Mouse (Mus musculus) neutrophil, adult 5-6 weeks (primary cell): ENCODE measurements around the gene Hypm. TPM values are rescaled to one million over a fixed set of nuclear protein-coding genes. Genes with fewer than 3 reads are reported as not detected.

ENCODE experiments used
- ATAC-seq: fragments of 151-379, 151-347 bp; 2 replicates; pipeline ENCODE4 v1.8.0; 2017; ENCODE audit warnings: mild to moderate bottlenecking, moderate TSS enrichment; ENCODE audit not compliant: insufficient number of reproducible peaks, poor library complexity, low FRiP score, severe bottlenecking; ENCODE audit errors: extremely low read depth
- total RNA-seq: library from RNA; stranded (forward); fragments of 200-1000 nt; gene quantifications from 2 replicates; pipeline ENCODE4 v1.2.3, GENCODE M21; 2017

Gene Hypm
- total RNA-seq = not detected in 2 replicates

DNA sequence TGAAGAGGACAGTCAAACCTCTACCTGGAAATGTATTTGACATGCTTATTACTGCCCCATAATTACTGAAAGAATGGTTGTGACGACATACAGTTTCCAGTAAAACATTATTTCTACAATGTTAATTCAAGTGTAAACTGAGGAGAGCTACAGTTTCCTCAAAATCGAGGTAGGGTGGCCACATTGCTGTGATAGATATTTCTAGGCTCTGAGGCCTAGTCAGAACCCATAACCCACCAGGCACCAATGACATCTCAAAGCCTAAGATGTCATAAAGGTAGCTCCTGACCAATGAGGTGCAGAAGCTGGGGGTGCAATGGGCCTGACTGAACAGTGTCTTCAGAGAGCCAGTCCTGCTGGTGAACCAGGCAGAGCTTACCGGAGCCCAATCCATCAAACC lies at the start of gene Hypm:
Gene Hypm (plus strand): TSS at position 301 of the 400 bp plus-strand sequence.
- no peak for ATAC-seq

DNA sequence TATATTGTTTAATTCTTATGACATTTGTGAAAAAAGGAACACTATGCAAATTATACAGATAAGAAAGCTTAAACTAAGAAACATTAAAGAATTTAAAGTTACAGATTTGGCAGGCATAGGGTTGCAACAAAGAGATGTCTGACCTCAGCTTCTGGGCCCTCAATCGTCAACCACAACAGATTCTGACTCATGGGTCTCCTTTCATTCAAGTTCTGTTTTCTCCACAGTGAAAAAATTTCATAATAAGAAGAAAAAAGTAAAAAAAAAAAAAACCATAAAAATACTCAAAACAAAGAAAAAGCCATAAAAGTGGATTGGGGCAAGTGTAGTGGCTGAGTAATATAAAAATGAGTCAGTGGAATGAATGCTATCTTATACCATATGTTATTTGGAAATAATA lies 36.6 kb upstream of the Hypm start:
- ATAC-seq = no peak

DNA sequence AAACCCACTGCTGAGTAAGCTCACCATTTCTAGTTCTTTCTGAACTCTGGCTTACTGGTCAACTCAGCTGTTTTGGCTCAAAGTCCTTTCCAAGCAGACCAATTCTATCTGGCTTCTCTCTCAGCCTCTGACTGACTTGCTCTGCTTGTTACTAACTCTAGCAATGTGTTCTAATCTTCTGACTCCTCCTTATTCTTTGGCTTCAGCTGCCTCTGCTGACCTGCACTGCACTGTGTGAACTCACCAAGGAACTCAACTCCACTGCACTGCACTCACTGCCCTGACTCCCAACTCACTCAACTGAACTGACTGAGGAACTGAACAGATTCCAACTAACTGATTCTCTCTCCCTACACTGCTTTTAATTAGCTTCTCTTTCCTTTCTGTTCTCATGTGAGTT lies 34.3 kb upstream of the Hypm start:
- ATAC-seq = no peak

DNA sequence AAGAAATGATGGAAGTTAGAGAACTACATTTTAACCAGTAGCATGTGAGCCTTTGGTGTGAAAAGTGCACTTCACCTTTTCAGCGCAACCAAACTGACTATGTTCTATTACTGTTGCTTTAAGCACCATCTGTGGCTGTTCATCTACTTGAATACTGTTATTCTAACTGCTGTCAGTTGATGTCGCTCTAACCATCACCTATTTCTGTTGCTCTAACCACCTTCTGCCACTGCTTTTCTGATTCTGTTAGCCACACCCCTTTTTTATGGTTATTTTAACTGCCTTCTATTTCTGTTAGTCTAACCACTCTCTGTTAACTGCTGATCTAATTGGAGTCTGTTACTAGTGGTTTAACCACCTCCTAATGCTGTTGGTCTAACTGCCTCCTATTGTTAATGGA lies 11.9 kb upstream of the Hypm start:
- ATAC-seq = no peak

DNA sequence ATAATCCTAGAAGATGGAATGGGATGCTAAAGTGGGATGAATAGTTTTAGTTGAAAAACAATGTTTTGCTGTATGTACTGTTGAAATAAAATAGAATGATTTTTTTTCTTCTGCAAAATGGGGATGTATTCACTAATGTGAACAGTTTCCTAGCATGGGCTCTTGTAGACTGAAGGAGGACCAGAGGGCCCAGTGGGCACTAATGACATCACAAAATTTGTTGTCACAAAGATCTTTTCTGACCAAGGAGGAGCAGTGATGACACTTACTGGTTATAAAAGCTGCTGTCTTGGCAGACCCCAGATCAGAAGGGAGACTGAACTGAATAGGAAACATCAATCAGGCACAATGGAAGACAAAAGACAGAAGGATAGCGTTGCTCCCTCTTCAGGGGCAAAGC lies 2.7 kb downstream of the Hypm start, which contains the start of gene H2al3:
Gene H2al3 (plus strand): TSS at position 301 of the 400 bp plus-strand sequence.
- ATAC-seq = no peak

DNA sequence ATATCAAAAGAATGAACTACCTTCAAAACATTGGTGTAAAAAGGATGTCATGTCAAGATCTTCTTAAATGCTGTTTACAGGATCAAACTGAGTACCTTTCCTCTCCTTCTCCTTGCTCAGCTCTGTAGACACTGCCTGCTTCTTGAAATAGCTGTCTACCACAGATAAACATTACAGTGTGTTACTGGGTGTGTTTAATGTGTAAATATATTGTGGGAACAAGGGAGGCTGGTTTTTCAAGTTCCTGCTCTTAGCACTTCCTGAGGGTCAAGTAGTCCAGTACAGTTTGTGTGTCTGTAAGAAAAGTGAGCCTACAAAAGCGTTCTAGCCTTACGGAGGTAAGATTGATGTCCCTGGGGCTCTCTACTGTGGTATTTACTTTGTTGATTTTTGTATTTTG lies 15.1 kb downstream of the Hypm start:
- no peak for ATAC-seq

DNA sequence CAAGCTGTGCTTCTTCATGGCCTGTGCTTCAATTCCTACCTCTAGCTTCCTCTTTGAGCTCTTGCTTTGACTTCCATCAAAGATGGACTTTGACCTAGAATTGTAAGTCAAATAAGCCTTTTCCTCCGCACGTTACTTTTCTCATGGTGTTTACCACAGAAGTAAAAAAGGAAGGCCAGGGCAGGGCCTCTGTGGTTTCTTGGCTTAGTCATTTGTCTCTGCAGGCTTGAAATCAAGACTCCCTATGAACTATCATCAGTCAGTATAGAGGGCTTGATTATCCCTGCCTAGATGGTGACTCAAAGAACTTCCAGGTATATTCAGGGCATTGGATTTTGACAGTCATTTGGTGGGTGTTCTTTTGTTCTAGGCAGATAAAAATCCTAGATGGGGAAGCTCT lies 28.8 kb downstream of the Hypm start:
- ATAC-seq = no peak

DNA sequence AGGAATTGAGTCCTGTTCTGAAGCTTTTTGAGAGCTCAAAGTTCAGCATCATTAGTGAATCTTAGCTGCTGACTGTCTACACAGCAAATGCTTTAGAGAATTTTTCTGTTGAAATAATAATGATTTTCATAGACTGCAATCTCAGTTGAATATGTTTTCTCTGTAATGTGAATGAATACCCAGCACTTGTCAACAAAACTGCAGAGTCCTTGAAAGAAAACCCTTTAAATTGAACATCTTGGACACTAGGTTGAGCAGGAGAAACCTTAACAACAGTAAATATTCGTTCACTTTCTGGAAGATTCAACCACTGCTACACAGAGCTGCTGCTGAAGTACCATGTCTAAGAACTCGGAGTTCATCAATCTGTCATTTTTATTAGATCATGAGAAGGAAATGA lies 38.6 kb downstream of the Hypm start, which contains the start of gene Sytl5:
Gene Sytl5 (plus strand): TSS at position 301 of the 400 bp plus-strand sequence.
- no peak for ATAC-seq

Other genes starting within 250 kb of the Hypm start
- 68.6 and 71.1 TPM in 2 replicates for gene Dynlt3, start 183.9 kb upstream of the Hypm start, total RNA-seq
- not detected in 2 replicates for gene H2al3, start 2.8 kb downstream of the Hypm start, total RNA-seq
- gene Sytl5, start 38.7 kb downstream of the Hypm start, total RNA-seq = not detected in 2 replicates